Mouse (Mus musculus): ENCODE data around the gene Astl. TPM values are rescaled to one million over a fixed set of nuclear protein-coding genes. Genes with fewer than 3 reads are reported as not detected.

Astl gene
- polyA plus RNA-seq, 1 experiment from 2014 or later: not detected

- no peak overlapping the region for H3K27ac ChIP-seq (replicated peaks)
- no peaks in the 10 kb centered on the region for H3K36me3 ChIP-seq
- no peaks in the 10 kb centered on the region for H3K9me3 ChIP-seq
- no peak overlapping the region for H3K4me3 ChIP-seq
- H3K4me1 ChIP-seq (replicated peaks): no peaks in the 10 kb centered on the region
- no peak overlapping the region for H3K9ac ChIP-seq
- H3K4me2 ChIP-seq: no peak overlapping the region
- WGBS: 70% methylated on average over 3 of the region's 3 CpGs
- no peaks in the 10 kb centered on the region for H3K27me3 ChIP-seq
- ATAC-seq (ENCODE audit: low read depth): no peak
Observed at GRCm38 (mm10) chr2:127391323-127391722, 52.9 kb downstream of the Astl start.

DNA sequence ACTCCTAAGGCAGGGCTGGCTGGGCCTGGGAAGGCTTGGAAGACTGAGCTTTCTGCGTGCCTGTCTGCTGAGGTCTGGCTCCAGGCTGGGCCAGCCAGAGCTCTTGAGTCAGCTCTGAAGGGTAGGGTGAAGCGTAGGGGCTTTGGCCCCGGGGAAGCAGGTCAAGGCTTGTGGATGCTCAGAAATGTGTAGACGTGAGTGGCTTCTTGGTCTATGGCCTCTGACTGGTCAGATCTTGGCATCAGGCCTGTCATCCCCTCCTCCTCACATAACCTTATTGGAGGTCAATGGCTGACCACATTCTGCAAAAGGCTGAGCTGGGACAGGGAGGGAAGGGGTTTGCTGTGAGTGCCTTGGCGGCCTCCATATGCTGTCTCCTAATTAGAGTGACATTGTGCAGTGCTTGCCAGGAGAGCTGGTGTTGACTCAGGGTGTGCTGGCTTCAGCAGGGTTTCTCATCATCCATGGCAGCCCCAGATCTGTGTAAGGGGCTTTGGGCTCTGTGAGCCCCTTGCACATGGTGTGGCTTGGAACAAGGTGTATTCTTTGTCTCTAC, 56.2 kb downstream of the Astl start:
- H3K4me2 ChIP-seq: no peak overlapping the region
- no peaks in the 10 kb centered on the region for H3K9me3 ChIP-seq
- WGBS: 88% methylated on average over 5 of the region's 5 CpGs
- no peaks in the 10 kb centered on the region for H3K27me3 ChIP-seq
- no peaks in the 10 kb centered on the region for H3K4me1 ChIP-seq (replicated peaks)
- ATAC-seq (ENCODE audit: low read depth): no peak
- H3K4me3 ChIP-seq: no peak overlapping the region
- no peak overlapping the region for H3K27ac ChIP-seq (replicated peaks)
- H3K36me3 ChIP-seq: no peaks in the 10 kb centered on the region
- no peak overlapping the region for H3K9ac ChIP-seq

GRCm38 (mm10) chr2:127398738-127399137, 60.3 kb downstream of the Astl start:
- H3K36me3 ChIP-seq: no peaks in the 10 kb centered on the region
- no peaks in the 10 kb centered on the region for H3K27me3 ChIP-seq
- no peaks in the 10 kb centered on the region for H3K4me1 ChIP-seq (replicated peaks)
- 93% methylated on average over 7 of the region's 7 CpGs for WGBS
- no peak overlapping the region for H3K4me3 ChIP-seq
- no peak overlapping the region for H3K27ac ChIP-seq (replicated peaks)
- H3K4me2 ChIP-seq: no peak overlapping the region
- ATAC-seq (ENCODE audit: low read depth): no peak
- H3K9ac ChIP-seq: no peak overlapping the region
- no peaks in the 10 kb centered on the region for H3K9me3 ChIP-seq

Other genes starting within 250 kb of the Astl start
- 19.8 and 21.2 TPM in 2 replicates for gene Ncaph, start 204.7 kb upstream of the Astl start, polyA plus RNA-seq (2015; fragmentation: Nextera tagmentation; extraction: Ambion mirVana)
- 15.0 and 16.4 TPM in 2 replicates for gene Itpripl1, start 195.2 kb upstream of the Astl start, polyA plus RNA-seq (2015; fragmentation: Nextera tagmentation; extraction: Ambion mirVana)
- 1.4 and 1.8 TPM in 2 replicates for gene 1810024B03Rik, start 130.4 kb upstream of the Astl start, polyA plus RNA-seq (2015; fragmentation: Nextera tagmentation; extraction: Ambion mirVana)
- 47.8 and 52.6 TPM in 2 replicates for gene Snrnp200, start 130.3 kb upstream of the Astl start, polyA plus RNA-seq (2015; fragmentation: Nextera tagmentation; extraction: Ambion mirVana)
- 59.2 and 65.8 TPM in 2 replicates for gene Ciao1, start 90.8 kb upstream of the Astl start, polyA plus RNA-seq (2015; fragmentation: Nextera tagmentation; extraction: Ambion mirVana)
- gene Tmem127, start 90.7 kb upstream of the Astl start, polyA plus RNA-seq (2015; fragmentation: Nextera tagmentation; extraction: Ambion mirVana): 43.7 and 45.4 TPM in 2 replicates
- gene Stard7, start 68.4 kb upstream of the Astl start, polyA plus RNA-seq (2015; fragmentation: Nextera tagmentation; extraction: Ambion mirVana): 71.7 and 78.6 TPM in 2 replicates
- gene Dusp2, start 2.5 kb upstream of the Astl start, polyA plus RNA-seq (2015; fragmentation: Nextera tagmentation; extraction: Ambion mirVana): 7.5 and 9.1 TPM in 2 replicates
- 0.32 and 0.45 TPM in 2 replicates for gene Adra2b, start 24.6 kb downstream of the Astl start, polyA plus RNA-seq (2015; fragmentation: Nextera tagmentation; extraction: Ambion mirVana)
- gene Gpat2, start 86.6 kb downstream of the Astl start, polyA plus RNA-seq (2015; fragmentation: Nextera tagmentation; extraction: Ambion mirVana): 0.29 and 0.31 TPM in 2 replicates
- 24.7 and 32.5 TPM in 2 replicates for gene Fahd2a, start 105.9 kb downstream of the Astl start, polyA plus RNA-seq (2015; fragmentation: Nextera tagmentation; extraction: Ambion mirVana)
- 3.1 and 3.9 TPM in 2 replicates for gene Kcnip3, start 183.5 kb downstream of the Astl start, polyA plus RNA-seq (2015; fragmentation: Nextera tagmentation; extraction: Ambion mirVana)
- gene Prom2, start 202.8 kb downstream of the Astl start, polyA plus RNA-seq (2015; fragmentation: Nextera tagmentation; extraction: Ambion mirVana): not detected in 2 replicates
- gene Zfp661, start 248.5 kb downstream of the Astl start, polyA plus RNA-seq (2015; fragmentation: Nextera tagmentation; extraction: Ambion mirVana): 8.3 and 9.5 TPM in 2 replicates
- gene Mrps5, start 248.6 kb downstream of the Astl start, polyA plus RNA-seq (2015; fragmentation: Nextera tagmentation; extraction: Ambion mirVana): 126 and 131 TPM in 2 replicates

All from neural tube, embryonic 13.5 days (tissue).